Mouse (Mus musculus) liver, embryonic 14.5 days (tissue): ENCODE measurements around the gene Syngr1.

Experiments used
- CTCF ChIP-seq: IDR thresholded peaks from 2 replicates; pipeline ENCODE4 v1.5.1; 2016; ENCODE audit warnings: antibody characterized with exemption, low read depth, control low read depth
- EP300 ChIP-seq: IDR thresholded peaks from 2 replicates; pipeline ENCODE4 v1.6.1; 2016; ENCODE audit warnings: antibody characterized with exemption, low read depth

DNA sequence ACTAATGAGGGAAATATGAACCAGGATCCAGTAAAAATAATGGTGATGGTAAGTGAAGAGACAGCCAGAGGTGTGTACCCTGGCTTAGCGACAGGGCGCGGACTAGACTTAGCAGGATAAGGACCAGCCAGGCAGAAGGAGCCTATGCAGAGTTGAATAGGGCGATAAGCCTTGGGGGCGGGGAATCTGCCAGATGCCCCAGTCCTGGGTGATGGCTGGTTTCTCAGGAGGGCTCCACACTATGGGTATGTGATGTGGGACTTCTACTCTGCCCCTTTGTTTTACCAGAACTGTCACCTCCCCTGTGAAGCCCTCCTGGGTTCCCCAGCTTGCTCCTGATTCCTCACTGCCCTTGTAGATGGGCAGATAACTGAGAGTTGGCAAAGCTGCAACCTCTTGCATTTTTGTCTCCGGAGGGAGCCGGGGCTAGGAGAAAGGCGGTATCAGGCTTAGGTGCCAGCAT lies 6.9 kb downstream of the Syngr1 start:
- TF ChIP-seq CTCF (0 out of 2 replicates have a peak, but pooled peaks have one; percentile 0), EP300 (peak; percentile 64)
